Mouse (Mus musculus): ENCODE measurements around the gene Rhbdf1.
A peak's percentile ranks its signal among the peaks of the same experiment; 100 is the strongest.

Gene Rhbdf1

GRCm38 (mm10) chr11:32221225-32221950 lies 712 bp downstream of the Rhbdf1 start:
- no peak for DNase-seq (ENCODE audit: low spot score in 2 of 2)

GRCm38 (mm10) chr11:32220607-32221224 lies 1.4 kb downstream of the Rhbdf1 start:
- DNase-seq (ENCODE audit: low spot score in 2 of 2): no peak

- DNase-seq (ENCODE audit: low spot score in 2 of 2): no peak
Measured at GRCm38 (mm10) chr11:32219287-32219686, 2.8 kb downstream of the Rhbdf1 start.

- no peak for DNase-seq (ENCODE audit: low spot score in 2 of 2)
Measured at GRCm38 (mm10) chr11:32218501-32219050, 3.5 kb downstream of the Rhbdf1 start.

- peak; percentile 70 to 88 for DNase-seq (ENCODE audit: low spot score in 2 of 2)
Measured at GRCm38 (mm10) chr11:32216851-32217250, 5.2 kb downstream of the Rhbdf1 start.

- no peak for DNase-seq (ENCODE audit: low spot score in 2 of 2)
Measured at GRCm38 (mm10) chr11:32215372-32216162, 6.5 kb downstream of the Rhbdf1 start.

GRCm38 (mm10) chr11:32210623-32211022 lies 11.5 kb downstream of the Rhbdf1 start:
- no peak for DNase-seq (ENCODE audit: low spot score in 2 of 2)

- peak; percentile 90 to 98 for DNase-seq (ENCODE audit: low spot score in 2 of 2)
Measured at GRCm38 (mm10) chr11:32205058-32205873, 16.8 kb downstream of the Rhbdf1 start, which contains the start of gene Snrnp25. TSS of gene Snrnp25 (plus strand) at chr11:32205415.

GRCm38 (mm10) chr11:32201922-32202685 lies 20.0 kb downstream of the Rhbdf1 start:
- no peak for DNase-seq (ENCODE audit: low spot score in 2 of 2)

GRCm38 (mm10) chr11:32200992-32201391 lies 21.1 kb downstream of the Rhbdf1 start:
- peak in 1 of 2 experiments; percentile 43 for DNase-seq (ENCODE audit: low spot score in 2 of 2)

GRCm38 (mm10) chr11:32200075-32200601 lies 22.0 kb downstream of the Rhbdf1 start, which contains the start of gene Il9r:
TSS of gene Il9r (minus strand) at chr11:32200279.
- DNase-seq (ENCODE audit: low spot score in 2 of 2): peak; percentile 8 to 43

- DNase-seq (ENCODE audit: low spot score in 2 of 2): peak in 1 of 2 experiments; percentile 28
Measured at GRCm38 (mm10) chr11:32199230-32199629, 22.9 kb downstream of the Rhbdf1 start.

- DNase-seq (ENCODE audit: low spot score in 2 of 2): peak in 1 of 2 experiments; percentile 13
Measured at GRCm38 (mm10) chr11:32198256-32198955, 23.7 kb downstream of the Rhbdf1 start.

- no peak for DNase-seq (ENCODE audit: low spot score in 2 of 2)
Measured at GRCm38 (mm10) chr11:32197766-32198165, 24.3 kb downstream of the Rhbdf1 start.

- peak in 1 of 2 experiments; percentile 9 for DNase-seq (ENCODE audit: low spot score in 2 of 2)
Measured at GRCm38 (mm10) chr11:32196727-32197126, 25.4 kb downstream of the Rhbdf1 start.

- peak in 1 of 2 experiments; percentile 26 for DNase-seq (ENCODE audit: low spot score in 2 of 2)
Measured at GRCm38 (mm10) chr11:32195867-32196540, 26.1 kb downstream of the Rhbdf1 start.

GRCm38 (mm10) chr11:32194626-32195025 lies 27.5 kb downstream of the Rhbdf1 start:
- DNase-seq (ENCODE audit: low spot score in 2 of 2): no peak

GRCm38 (mm10) chr11:32194086-32194485 lies 28.0 kb downstream of the Rhbdf1 start:
- DNase-seq (ENCODE audit: low spot score in 2 of 2): peak in 1 of 2 experiments; percentile 7

- no peak for DNase-seq (ENCODE audit: low spot score in 2 of 2)
Measured at GRCm38 (mm10) chr11:32193156-32193555, 28.9 kb downstream of the Rhbdf1 start.
